11 mouse cellular contexts compared by ENCODE assay signal in the genomic region with DNA sequence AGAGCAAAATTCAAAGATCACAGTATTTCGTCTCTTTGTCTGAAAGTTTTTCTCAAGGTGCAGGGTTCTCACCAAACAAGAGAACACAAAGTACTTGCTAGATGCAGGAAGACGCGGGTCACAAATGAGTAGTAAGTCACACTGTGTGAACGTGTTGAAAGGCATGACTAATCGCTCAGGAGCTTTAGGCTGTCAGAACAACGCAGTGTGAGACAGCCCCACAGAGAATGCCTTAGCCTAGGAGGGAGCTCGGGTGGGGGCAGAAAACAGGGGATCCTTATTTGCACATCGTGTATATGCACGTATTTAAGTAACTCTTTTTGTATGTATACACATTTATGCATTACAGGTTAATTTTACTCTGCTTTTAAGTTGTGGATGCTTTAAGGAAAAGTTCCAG. TPM values are rescaled to one million over a fixed set of nuclear protein-coding genes. Genes with fewer than 3 reads are reported as not detected.
A peak's percentile ranks its signal among the peaks of the same experiment; 100 is the strongest.
DNase-seq lines count a peak whose midpoint lies in the region; ATAC-seq lines count a peak whose summit lies in the region.
"Had no signal": no experiment of that assay in that cellular context is flagged by ENCODE, and none has a peak within 500 bp of the region (broad histone marks: within the 10 kb centered on the region; RNA-seq: fewer than 3 reads in every experiment).

No protein-coding gene starts in this region.

- intact Hi-C loops in heart, postnatal 14 days (cut with DNase I): no loop called here
- intact Hi-C loops in left cerebral cortex, postnatal 4 days (cut with DNase I): no loop called here

- H3K36me3 ChIP-seq in heart, embryonic 14.5 days (ENCODE audit: control insufficient read depth, insufficient read depth, low read length): no peaks in the 10 kb centered on the region
- no peaks in the 10 kb centered on the region for H3K36me3 ChIP-seq in forebrain, embryonic 15.5 days
- H3K36me3 ChIP-seq in midbrain, embryonic 13.5 days: peaks cover 4% of the 10 kb centered on the region; the same call in 1 of the 2 replicates

- H3K9me3 ChIP-seq in heart, embryonic 14.5 days (ENCODE audit: control insufficient read depth, low read length): no peaks in the 10 kb centered on the region
- H3K9me3 ChIP-seq in forebrain, embryonic 15.5 days: no peaks in the 10 kb centered on the region
- no peaks in the 10 kb centered on the region for H3K9me3 ChIP-seq in midbrain, embryonic 13.5 days

- H3K4me3 ChIP-seq in heart, embryonic 14.5 days (ENCODE audit: control insufficient read depth in 1 of 2, insufficient read depth in 1 of 2, low read depth in 1 of 2, low read length in 2 of 2): no peak overlapping the region
- H3K4me3 ChIP-seq in forebrain, embryonic 15.5 days: no peak overlapping the region
- no peak overlapping the region for H3K4me3 ChIP-seq in midbrain, embryonic 13.5 days (replicated peaks)

- H3K9ac ChIP-seq in heart, embryonic 14.5 days (ENCODE audit: low read length): no peak overlapping the region
- H3K9ac ChIP-seq in forebrain, embryonic 15.5 days (replicated peaks): no peak overlapping the region
- H3K9ac ChIP-seq in midbrain, embryonic 13.5 days (replicated peaks): no peak overlapping the region

- 22% methylated on average over 9 of the region's 9 CpGs for WGBS in heart, embryonic 14.5 days
- 10% methylated on average over 9 of the region's 9 CpGs for WGBS in forebrain, embryonic 15.5 days
- 12% methylated on average over 9 of the region's 9 CpGs for WGBS in midbrain, embryonic 13.5 days

- DNase-seq in heart, postnatal 14 days: no peak
- DNase-seq in embryo, embryonic 10 days (ENCODE audit: low spot score): peak; percentile 80
- DNase-seq in left cerebral cortex, postnatal 4 days: no peak
- DNase-seq in urinary bladder, postnatal 36 days (ENCODE audit: low spot score in 2 of 2): no peak
- no peak for DNase-seq in thymus, postnatal 4 days
- DNase-seq: adrenal gland, postnatal 36 days; cerebellum, adult 9-11 months; lung, adult 2 months had no signal

- H3K4me2 ChIP-seq in heart, embryonic 14.5 days (ENCODE audit: low read length): peak overlapping the region; percentile 8; the same call in 1 of the 2 replicates
- no peak overlapping the region for H3K4me2 ChIP-seq in forebrain, embryonic 15.5 days (replicated peaks)
- peak overlapping the region; percentile 25; the same call in 1 of the 2 replicates for H3K4me2 ChIP-seq in midbrain, embryonic 13.5 days (replicated peaks)

- ATAC-seq in heart, embryonic 14.5 days (ENCODE audit: insufficient number of reproducible peaks, insufficient read depth, low FRiP score, low read depth): no peak
- 0 out of 2 replicates have a peak, but pooled peaks have one; percentile 51 for ATAC-seq in forebrain, embryonic 15.5 days (replicated peaks)
- peak; percentile 69 for ATAC-seq in midbrain, embryonic 13.5 days

- H3K27me3 ChIP-seq in heart, embryonic 14.5 days (ENCODE audit: control insufficient read depth, insufficient read depth, low read length): no peaks in the 10 kb centered on the region
- H3K27me3 ChIP-seq in forebrain, embryonic 15.5 days: no peaks in the 10 kb centered on the region
- H3K27me3 ChIP-seq in midbrain, embryonic 13.5 days: no peaks in the 10 kb centered on the region

- peaks cover 27 to 37% of the 10 kb centered on the region in 2 experiments for H3K4me1 ChIP-seq in heart, embryonic 14.5 days (ENCODE audit: control insufficient read depth in 2 of 2, insufficient read depth in 2 of 2, low read length in 2 of 2)
- H3K4me1 ChIP-seq in forebrain, embryonic 15.5 days: peaks cover 29% of the 10 kb centered on the region
- peaks cover 41% of the 10 kb centered on the region for H3K4me1 ChIP-seq in midbrain, embryonic 13.5 days (replicated peaks)

- H3K27ac ChIP-seq in heart, embryonic 14.5 days (replicated peaks in 1 of 2; ENCODE audit: control insufficient read depth in 1 of 2, insufficient read depth in 1 of 2, low read depth in 2 of 2, low read length in 2 of 2): 0 out of 4 replicates have a peak overlapping the region, but pooled peaks of 1 of the 2 experiments have one; percentile 34
- H3K27ac ChIP-seq in forebrain, embryonic 15.5 days (replicated peaks): 0 out of 2 replicates have a peak overlapping the region, but pooled peaks have one; percentile 5
- H3K27ac ChIP-seq in midbrain, embryonic 13.5 days: 0 out of 2 replicates have a peak overlapping the region, but pooled peaks have one; percentile 35

RNA-seq across cellular contexts. Expression of a gene that starts 21.8 kb away (rescaled TPM):
- polyA plus RNA-seq in heart, embryonic 14.5 days (2014; fragmentation: Nextera tagmentation; extraction: Ambion mirVana): 1.00 and 1.1 TPM in 2 replicates
- total RNA-seq in heart, postnatal 14 days (2021): under 1 TPM in 1 of 2 experiments, not detected in 1; 0.39 TPM
- polyA plus RNA-seq in forebrain, embryonic 15.5 days (2015; fragmentation: Nextera tagmentation; extraction: Ambion mirVana): 0.18 and 0.19 TPM in 2 replicates
- polyA plus RNA-seq in midbrain, embryonic 13.5 days (2015; fragmentation: Nextera tagmentation; extraction: Ambion mirVana): 0.34 and 0.48 TPM in 2 replicates
- total RNA-seq in left cerebral cortex, postnatal 4 days (2021): under 1 TPM; 0.22 to 0.24 TPM
- total RNA-seq: adrenal gland, postnatal 36 days had no signal

RNA-seq across cellular contexts. Expression of a gene that starts 57.5 kb away (rescaled TPM):
- polyA plus RNA-seq in heart, embryonic 14.5 days (2014; fragmentation: Nextera tagmentation; extraction: Ambion mirVana): 34.2 and 35.5 TPM in 2 replicates
- 10 to 100 TPM; 34.7 to 40.4 TPM for total RNA-seq in heart, postnatal 14 days (2021)
- 38.2 and 48.1 TPM in 2 replicates for polyA plus RNA-seq in forebrain, embryonic 15.5 days (2015; fragmentation: Nextera tagmentation; extraction: Ambion mirVana)
- polyA plus RNA-seq in midbrain, embryonic 13.5 days (2015; fragmentation: Nextera tagmentation; extraction: Ambion mirVana): 55.6 and 60.1 TPM in 2 replicates
- 10 to 100 TPM; 55.6 to 55.8 TPM for total RNA-seq in left cerebral cortex, postnatal 4 days (2021)
